Mouse (Mus musculus): ENCODE measurements around the gene Vmp1. TPM values are rescaled to one million over a fixed set of nuclear protein-coding genes. Genes with fewer than 3 reads are reported as not detected.

Gene Vmp1
- total and polyA plus RNA-seq, 3 experiments = 80.9 to 209 (median 167) TPM

- 0 out of 2 replicates have a peak, but pooled peaks cover 3% of the 10 kb centered on the region for H3K79me2 ChIP-seq (replicated peaks; ENCODE audit: control insufficient read depth, extremely low read depth, insufficient read depth, poor library complexity, severe bottlenecking)
- no peak overlapping the region for H3K9ac ChIP-seq (ENCODE audit: insufficient read depth, low read depth)
- H3K27ac ChIP-seq (ENCODE audit: insufficient read depth, low read depth) = no peak overlapping the region
- no peak for DNase-seq (ENCODE audit: extremely low read depth)
- in situ Hi-C loops (cut with MboI; ENCODE audit: low pct_ligation_motif_present, low pct_unique_long_range_greater_than_20kb, low sequenced_read_pairs) (no loop called here), dilution Hi-C loops (cut with MboI; ENCODE audit: extremely low pct_ligation_motif_present, extremely low pct_unique_long_range_greater_than_20kb, low sequenced_read_pairs) (no loop called here)
- no peaks in the 10 kb centered on the region for H3K27me3 ChIP-seq (replicated peaks)
- TF ChIP-seq IRF4 (IDR thresholded peaks at IDR 0.05; ENCODE audit: low read depth, low read length) (no peak), MEF2A (IDR thresholded peaks at IDR 0.05; ENCODE audit: borderline replicate concordance, low read depth, low read length) (no peak), TBP (conservative IDR thresholded peaks at IDR 0.05; ENCODE audit: low read depth, low read length) (no peak), MXI1 (IDR thresholded peaks at IDR 0.05; ENCODE audit: low read depth, low read length) (no peak), CHD2 (IDR thresholded peaks at IDR 0.05; ENCODE audit: low read length) (no peak), SMC3 (IDR thresholded peaks at IDR 0.05; ENCODE audit: low read depth, low read length) (no peak), ZMIZ1 (IDR thresholded peaks at IDR 0.05; ENCODE audit: low read depth, low read length) (no peak), POLR2AphosphoS2 (IDR thresholded peaks at IDR 0.05; ENCODE audit: low read depth, low read length) (no peak), TCF12 (IDR thresholded peaks at IDR 0.05; ENCODE audit: low read depth, low read length) (no peak), POLR2A (IDR thresholded peaks at IDR 0.05; ENCODE audit: low read depth, low read length) (no peak), EP300 (IDR thresholded peaks at IDR 0.05; ENCODE audit: low read length) (no peak), HCFC1 (IDR thresholded peaks at IDR 0.05; ENCODE audit: low read depth, low read length) (no peak), RAD21 (IDR thresholded peaks at IDR 0.05; ENCODE audit: low read depth, low read length) (no peak)
- H3K4me1 ChIP-seq (ENCODE audit: control insufficient read depth in 1 of 2, insufficient read depth in 2 of 2) = no peaks in the 10 kb centered on the region
- H3K36me3 ChIP-seq (replicated peaks in 1 of 2; ENCODE audit: control insufficient read depth in 1 of 2, insufficient read depth in 1 of 2, low read length in 1 of 2) = peaks cover 33 to 66% of the 10 kb centered on the region in 2 experiments
- no peak overlapping the region for H3K4me2 ChIP-seq (ENCODE audit: insufficient read depth, low read depth, poor library complexity, severe bottlenecking)
- H3K9me3 ChIP-seq (replicated peaks; ENCODE audit: low read length) = no peaks in the 10 kb centered on the region
- H3K4me3 ChIP-seq (replicated peaks in 1 of 3; ENCODE audit: low read depth in 2 of 3, low read length in 2 of 3, poor library complexity in 1 of 3) = no peak overlapping the region
These were observed 19.2 kb downstream of the Vmp1 start for GRCm38 (mm10) chr11:86664406-86664805.

GRCm38 (mm10) chr11:86663977-86664376, 19.7 kb downstream of the Vmp1 start:
- dilution Hi-C loops (cut with MboI; ENCODE audit: extremely low pct_ligation_motif_present, extremely low pct_unique_long_range_greater_than_20kb, low sequenced_read_pairs) (no loop called here), in situ Hi-C loops (cut with MboI; ENCODE audit: low pct_ligation_motif_present, low pct_unique_long_range_greater_than_20kb, low sequenced_read_pairs) (no loop called here)
- H3K27me3 ChIP-seq (replicated peaks) = no peaks in the 10 kb centered on the region
- H3K9ac ChIP-seq (ENCODE audit: insufficient read depth, low read depth) = no peak overlapping the region
- DNase-seq (ENCODE audit: extremely low read depth) = no peak
- TF ChIP-seq NRF1 (IDR thresholded peaks at IDR 0.05; ENCODE audit: low read depth, low read length) (no peak), NELFE (IDR thresholded peaks at IDR 0.05; ENCODE audit: low read depth, low read length) (no peak), GABPA (IDR thresholded peaks at IDR 0.05; ENCODE audit: insufficient replicate concordance, low read depth, low read length) (no peak), SMC3 (IDR thresholded peaks at IDR 0.05; ENCODE audit: low read depth, low read length) (no peak), POLR2AphosphoS2 (IDR thresholded peaks at IDR 0.05; ENCODE audit: low read depth, low read length) (no peak), KAT2A (IDR thresholded peaks at IDR 0.05; ENCODE audit: insufficient replicate concordance, low read length) (no peak), ZC3H11A (IDR thresholded peaks at IDR 0.05; ENCODE audit: low read depth, low read length) (no peak), ZKSCAN1 (IDR thresholded peaks at IDR 0.05; ENCODE audit: borderline replicate concordance, low read depth, low read length) (no peak), MEF2A (IDR thresholded peaks at IDR 0.05; ENCODE audit: borderline replicate concordance, low read depth, low read length) (no peak), ZNF384 (IDR thresholded peaks at IDR 0.05; ENCODE audit: low read depth, low read length) (no peak), TBP (conservative IDR thresholded peaks at IDR 0.05; ENCODE audit: low read depth, low read length) (no peak), TCF12 (IDR thresholded peaks at IDR 0.05; ENCODE audit: low read depth, low read length) (no peak)
- H3K9me3 ChIP-seq (replicated peaks; ENCODE audit: low read length) = no peaks in the 10 kb centered on the region
- 0 out of 2 replicates have a peak, but pooled peaks cover 3% of the 10 kb centered on the region for H3K79me2 ChIP-seq (replicated peaks; ENCODE audit: control insufficient read depth, extremely low read depth, insufficient read depth, poor library complexity, severe bottlenecking)
- H3K27ac ChIP-seq (ENCODE audit: insufficient read depth, low read depth) = no peak overlapping the region
- no peak overlapping the region for H3K4me2 ChIP-seq (ENCODE audit: insufficient read depth, low read depth, poor library complexity, severe bottlenecking)
- no peaks in the 10 kb centered on the region for H3K4me1 ChIP-seq (ENCODE audit: control insufficient read depth in 1 of 2, insufficient read depth in 2 of 2)
- no peak overlapping the region for H3K4me3 ChIP-seq (replicated peaks in 1 of 3; ENCODE audit: low read depth in 2 of 3, low read length in 2 of 3, poor library complexity in 1 of 3)
- H3K36me3 ChIP-seq (replicated peaks in 1 of 2; ENCODE audit: control insufficient read depth in 1 of 2, insufficient read depth in 1 of 2, low read length in 1 of 2) = peaks cover 33 to 66% of the 10 kb centered on the region in 2 experiments

All from CH12.LX (cell line).